ENCODE assay signal across 9 mouse cellular contexts in the genomic region with DNA sequence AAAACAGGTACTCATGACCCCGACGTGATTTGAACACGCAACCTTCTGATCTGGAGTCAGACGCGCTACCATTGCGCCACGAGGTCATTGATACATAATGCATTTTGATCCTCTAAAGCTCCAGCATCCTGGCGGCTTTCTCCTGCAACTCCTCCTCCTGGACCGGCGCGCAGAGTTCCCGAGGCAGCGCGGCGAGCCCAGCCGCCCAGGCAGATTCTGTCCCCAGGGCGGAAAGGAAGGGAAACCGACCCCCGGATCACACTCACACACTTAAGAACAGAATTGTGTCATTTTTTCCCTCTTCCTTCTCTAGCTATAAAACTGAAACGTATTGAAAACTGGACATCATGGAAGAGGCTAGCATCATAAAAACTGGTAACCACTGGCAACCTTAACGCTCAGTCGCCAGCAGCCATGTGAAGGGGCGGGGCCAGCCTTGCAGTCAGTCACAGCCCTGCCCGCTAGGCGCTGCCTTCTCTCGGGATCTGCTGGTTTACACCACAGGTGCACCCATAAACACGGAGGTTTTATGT. TPM values are rescaled to one million over a fixed set of nuclear protein-coding genes. Genes with fewer than 3 reads are reported as not detected.
DNase-seq lines count a peak whose midpoint lies in the region; ATAC-seq and TF ChIP-seq lines count a peak whose summit lies in the region.
"Had no signal": no experiment of that assay in that cellular context is flagged by ENCODE, and none has a peak within 500 bp of the region (broad histone marks: within the 10 kb centered on the region; RNA-seq: fewer than 3 reads in every experiment).

No protein-coding gene starts in this region.

- 2% methylated on average over 27 of the region's 27 CpGs for WGBS in hindbrain, embryonic 16.5 days

- no peaks in the 10 kb centered on the region for H3K36me3 ChIP-seq in hindbrain, embryonic 16.5 days (ENCODE audit: control insufficient read depth, insufficient read depth, low read length)

- DNase-seq in T-cell, adult 2 months (ENCODE audit: low spot score), result peak; percentile 73
- DNase-seq in cerebellum, postnatal 36 days, result peak; percentile 83 to 90
- peak; percentile 80 for DNase-seq in gastrocnemius, adult 2 months
- peak; percentile 50 for DNase-seq in left cerebral cortex, adult 11 months (ENCODE audit: low spot score)
- DNase-seq in lung, postnatal 14 days, result peak; percentile 60
- peak; percentile 41 for DNase-seq in retina, postnatal 7 days (ENCODE audit: low read depth, low spot score)
- DNase-seq in yolk sac, embryonic 10.5 days (ENCODE audit: low spot score), result peak; percentile 38

- intact Hi-C loops in gastrocnemius, adult 2 months (cut with DNase I), result no loop called here

- H3K9ac ChIP-seq in hindbrain, embryonic 16.5 days (ENCODE audit: low read depth, low read length), result peak overlapping the region; percentile 50

- H3K27me3 ChIP-seq in hindbrain, embryonic 16.5 days (replicated peaks; ENCODE audit: control insufficient read depth, insufficient read depth, low read length), result no peaks in the 10 kb centered on the region

- peak; percentile 51 for TF ChIP-seq CTCF in gastrocnemius, adult 2 months (IDR thresholded peaks at IDR 0.05)

- H3K4me2 ChIP-seq in hindbrain, embryonic 16.5 days (ENCODE audit: low read length), result peak overlapping the region; percentile 72

- H3K4me1 ChIP-seq in hindbrain, embryonic 16.5 days (ENCODE audit: control insufficient read depth, insufficient read depth, low read depth, low read length), result peaks cover 3% of the 10 kb centered on the region; the same call in 1 of the 2 replicates

- peak overlapping the region; percentile 75 for H3K4me3 ChIP-seq in gastrocnemius, adult 2 months
- peak overlapping the region; percentile 48 for H3K4me3 ChIP-seq in hindbrain, embryonic 16.5 days (ENCODE audit: low read length)
- H3K4me3 ChIP-seq: erythroblast, embryonic 14.5 days had no signal

- H3K9me3 ChIP-seq in hindbrain, embryonic 16.5 days (ENCODE audit: control insufficient read depth, low read length), result no peaks in the 10 kb centered on the region

- peak; percentile 90 for ATAC-seq in hindbrain, embryonic 16.5 days

- peak overlapping the region; percentile 44; the same call in 1 of the 2 replicates for H3K27ac ChIP-seq in gastrocnemius, adult 2 months
- H3K27ac ChIP-seq in hindbrain, embryonic 16.5 days (ENCODE audit: low read depth, low read length), result peak overlapping the region; percentile 32

RNA-seq across cellular contexts. Expression of a gene that starts 6.8 kb away (rescaled TPM):
- not detected for total RNA-seq in gastrocnemius, adult 2 months (2021)
- polyA plus RNA-seq in hindbrain, embryonic 16.5 days (2015; fragmentation: Nextera tagmentation; extraction: Ambion mirVana), result not detected in 2 replicates
- polyA plus RNA-seq: erythroblast, embryonic 14.5 days had no signal

RNA-seq across cellular contexts. Expression of a gene that starts 14.4 kb away (rescaled TPM):
- total RNA-seq in gastrocnemius, adult 2 months (2021), result 1 to 10 TPM in 1 of 2 experiments, under 1 TPM in 1; 0.69 to 1.3 TPM
- polyA plus RNA-seq in hindbrain, embryonic 16.5 days (2015; fragmentation: Nextera tagmentation; extraction: Ambion mirVana), result 17.9 and 18.5 TPM in 2 replicates
- polyA plus RNA-seq: erythroblast, embryonic 14.5 days had no signal

RNA-seq across cellular contexts. Expression of a gene that starts 43.2 kb away (rescaled TPM):
- total RNA-seq in gastrocnemius, adult 2 months (2021), result 1 to 10 TPM; 1.3 to 1.4 TPM
- 25.7 and 29.6 TPM in 2 replicates for polyA plus RNA-seq in hindbrain, embryonic 16.5 days (2015; fragmentation: Nextera tagmentation; extraction: Ambion mirVana)
- polyA plus RNA-seq: erythroblast, embryonic 14.5 days had no signal

Comparison
In these comparisons a context has a peak if more than half of its experiments do, and no peak if none do; other contexts are left out.
1. Peak in every context shown above with its lines: DNase-seq, ATAC-seq, H3K4me3 ChIP-seq and H3K27ac ChIP-seq.